Mouse (Mus musculus): ENCODE measurements around the gene Capn12.

DNA sequence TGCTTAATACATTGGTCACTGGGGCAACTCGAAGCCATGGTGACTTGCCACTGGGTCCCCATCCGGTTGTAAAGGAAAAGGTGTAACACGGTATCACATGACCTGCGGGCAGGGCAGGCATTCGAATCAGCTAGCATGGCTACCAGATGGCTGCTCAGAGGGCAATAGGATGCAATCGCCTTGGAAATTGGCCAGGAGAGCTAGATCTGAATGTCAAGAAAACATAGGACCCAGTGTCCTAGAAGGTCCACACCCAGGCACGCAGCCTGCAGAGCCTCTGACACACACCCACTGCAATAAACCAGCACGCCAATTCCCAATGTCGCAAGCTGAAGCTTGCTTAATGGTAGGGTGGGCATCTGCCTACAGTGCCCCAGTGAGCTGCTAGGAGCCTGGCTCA, 42.9 kb upstream of the Capn12 start:
- TF ChIP-seq CTCF (IDR thresholded peaks at IDR 0.05) (no peak), POLR2A (IDR thresholded peaks at IDR 0.05; ENCODE audit: insufficient read depth, low read depth, low read length) (no peak), EP300 (IDR thresholded peaks at IDR 0.05; ENCODE audit: insufficient read depth, low read depth, low read length) (no peak)
